Mouse (Mus musculus): ENCODE measurements at regions not wholly inside any gene's neighbourhood (a gene's known extent, or its start where the extent isn't known, plus 50 kb on each side); places are given as distances from the start of the nearest gene placed in this dataset.

GRCm38 (mm10) chr15:62056401-62056800 lies 1133.6 kb upstream of the A1bg start:
- TF ChIP-seq CTCF (IDR thresholded peaks at IDR 0.05; ENCODE audit: low read depth, low read length) (no peak), POLR2A (IDR thresholded peaks at IDR 0.05; ENCODE audit: extremely low read depth, insufficient read depth, low read length) (no peak)
